Mouse (Mus musculus) neural tube, embryonic 14.5 days (tissue): Measurements from ENCODE around the gene Myo1b. TPM values are rescaled to one million over a fixed set of nuclear protein-coding genes. Genes with fewer than 3 reads are reported as not detected.

Source experiments
- ATAC-seq: fragments of 200-750 bp; cut with Nextera tagmentation; 2 replicates; pipeline ENCODE4 v1.8.0; 2017; ENCODE audit warnings: low read depth, mild to moderate bottlenecking, moderate TSS enrichment, moderate library complexity
- H3K27ac ChIP-seq: fragments of 300-500 bp; sonication (generic); 2 replicates; pipeline ENCODE4 v1.5.1; 2014; ENCODE audit warnings: low read depth, mild to moderate bottlenecking, control low read depth, low read length, moderate library complexity, mixed read lengths
- H3K27me3 ChIP-seq: fragments of 300-500 bp; sonication (generic); 2 replicates; pipeline ENCODE4 v1.6.1; 2014; ENCODE audit warnings: low read length; ENCODE audit not compliant: control insufficient read depth, insufficient read depth
- H3K36me3 ChIP-seq: fragments of 300-500 bp; sonication (generic); 2 replicates; pipeline ENCODE4 v1.6.1; 2014; ENCODE audit warnings: low read length, mixed read lengths; ENCODE audit not compliant: control insufficient read depth, insufficient read depth
- H3K4me1 ChIP-seq: fragments of 300-500 bp; sonication (generic); 2 replicates; pipeline ENCODE4 v1.6.1; 2014; ENCODE audit warnings: low read length; ENCODE audit not compliant: control insufficient read depth, insufficient read depth
- H3K4me2 ChIP-seq: fragments of 300-500 bp; sonication (generic); 2 replicates; pipeline ENCODE4 v1.6.1; 2014; ENCODE audit warnings: mild to moderate bottlenecking, low read depth, low read length, control low read depth
- H3K4me3 ChIP-seq: fragments of 300-500 bp; sonication (generic); 2 replicates; pipeline ENCODE4 v1.5.1; 2014; ENCODE audit warnings: low read depth, low read length, control low read depth, mixed read lengths
- H3K9ac ChIP-seq: fragments of 300-500 bp; sonication (generic); replicated peaks from 2 replicates; pipeline ENCODE4 v1.6.1; 2014; ENCODE audit warnings: low read depth, mild to moderate bottlenecking, control low read depth, low read length, mixed read lengths
- H3K9me3 ChIP-seq: fragments of 300-500 bp; sonication (generic); 2 replicates; pipeline ENCODE4 v1.6.1; 2016; ENCODE audit warnings: low read length; ENCODE audit not compliant: control insufficient read depth
- WGBS: fragments of 180-500 bp; shearing (Covaris S2); extraction: QIAGEN DNeasy Blood & Tissue Kit; methylation state at CpG from one replicate; pipeline ENCODE4 v1.1.7; 2014; 5-methylcytosine and 5-hydroxymethylcytosine counted together
- polyA plus RNA-seq: library from polyadenylated mRNA; unstranded; fragments of >200 nt; fragmentation: Nextera tagmentation; extraction: Ambion mirVana; gene quantifications from 2 replicates; pipeline ENCODE4 v1.2.1, GENCODE M21; 2014

The Myo1b gene
- polyA plus RNA-seq, 1 experiment from 2014 or later: 74.8 TPM

- Histone ChIP-seq H3K36me3 (peaks cover 25% of the 10 kb centered on the region), H3K4me3 (no peak overlapping the region), H3K27ac (no peak overlapping the region), H3K9me3 (no peaks in the 10 kb centered on the region), H3K9ac (no peak overlapping the region), H3K4me2 (no peak overlapping the region), H3K4me1 (no peaks in the 10 kb centered on the region), H3K27me3 (no peaks in the 10 kb centered on the region)
- no peak for ATAC-seq
- WGBS: 88% methylated on average over 6 of the region's 6 CpGs
These were observed 156.2 kb downstream of the Myo1b start for GRCm38 (mm10) chr1:51759657-51760056.

GRCm38 (mm10) chr1:51758326-51759109 is 157.4 kb downstream of the Myo1b start:
- 69% methylated on average over 15 of the region's 15 CpGs for WGBS
- Histone ChIP-seq H3K9ac (no peak overlapping the region), H3K27ac (no peak overlapping the region), H3K4me2 (no peak overlapping the region), H3K9me3 (no peaks in the 10 kb centered on the region), H3K4me3 (no peak overlapping the region), H3K4me1 (no peaks in the 10 kb centered on the region), H3K27me3 (no peaks in the 10 kb centered on the region), H3K36me3 (peaks cover 29% of the 10 kb centered on the region)
- 0 out of 2 replicates have a peak, but pooled peaks have one; percentile 11 for ATAC-seq

- H3K4me1 ChIP-seq: no peaks in the 10 kb centered on the region
- no peak overlapping the region for H3K9ac ChIP-seq
- WGBS: 93% methylated on average over 6 of the region's 6 CpGs
- ATAC-seq: no peak
- H3K9me3 ChIP-seq: no peaks in the 10 kb centered on the region
- no peak overlapping the region for H3K4me2 ChIP-seq
- no peaks in the 10 kb centered on the region for H3K27me3 ChIP-seq
- no peak overlapping the region for H3K27ac ChIP-seq
- H3K36me3 ChIP-seq: peaks cover 12% of the 10 kb centered on the region
- H3K4me3 ChIP-seq: no peak overlapping the region
These were observed 162.2 kb downstream of the Myo1b start for GRCm38 (mm10) chr1:51753621-51754020.

- Histone ChIP-seq H3K9me3 (no peaks in the 10 kb centered on the region), H3K27me3 (no peaks in the 10 kb centered on the region), H3K4me2 (no peak overlapping the region), H3K4me3 (no peak overlapping the region), H3K4me1 (no peaks in the 10 kb centered on the region), H3K9ac (no peak overlapping the region), H3K36me3 (peaks cover 12% of the 10 kb centered on the region), H3K27ac (no peak overlapping the region)
- 81% methylated on average over 10 of the region's 10 CpGs for WGBS
- ATAC-seq: no peak
These were observed 164.9 kb downstream of the Myo1b start for GRCm38 (mm10) chr1:51751006-51751405.

GRCm38 (mm10) chr1:51748306-51748705 is 167.6 kb downstream of the Myo1b start:
- no peak overlapping the region for H3K4me2 ChIP-seq
- no peak overlapping the region for H3K27ac ChIP-seq
- no peaks in the 10 kb centered on the region for H3K27me3 ChIP-seq
- H3K9me3 ChIP-seq: no peaks in the 10 kb centered on the region
- no peaks in the 10 kb centered on the region for H3K4me1 ChIP-seq
- H3K9ac ChIP-seq: no peak overlapping the region
- 84% methylated on average over 2 of the region's 2 CpGs for whole genome bisulfite sequencing
- ATAC-seq: no peak
- H3K4me3 ChIP-seq: no peak overlapping the region
- H3K36me3 ChIP-seq: peaks cover 3% of the 10 kb centered on the region; the same call in 1 of the 2 replicates

GRCm38 (mm10) chr1:51747494-51747893 is 168.4 kb downstream of the Myo1b start:
- H3K4me2 ChIP-seq: no peak overlapping the region
- 39% methylated on average over 12 of the region's 12 CpGs for WGBS
- H3K4me1 ChIP-seq: no peaks in the 10 kb centered on the region
- ATAC-seq: no peak
- H3K9me3 ChIP-seq: no peaks in the 10 kb centered on the region
- H3K4me3 ChIP-seq: no peak overlapping the region
- H3K27me3 ChIP-seq: no peaks in the 10 kb centered on the region
- H3K36me3 ChIP-seq: peaks cover 3% of the 10 kb centered on the region; the same call in 1 of the 2 replicates
- H3K27ac ChIP-seq: no peak overlapping the region
- no peak overlapping the region for H3K9ac ChIP-seq

GRCm38 (mm10) chr1:51746711-51747240 is 169.1 kb downstream of the Myo1b start:
- Histone ChIP-seq H3K4me2 (no peak overlapping the region), H3K4me1 (no peaks in the 10 kb centered on the region), H3K9me3 (no peaks in the 10 kb centered on the region), H3K9ac (no peak overlapping the region), H3K36me3 (peaks cover 3% of the 10 kb centered on the region; the same call in 1 of the 2 replicates), H3K4me3 (no peak overlapping the region), H3K27me3 (no peaks in the 10 kb centered on the region), H3K27ac (no peak overlapping the region)
- ATAC-seq: no peak
- WGBS: 88% methylated on average over 15 of the region's 15 CpGs

- Histone ChIP-seq H3K4me1 (no peaks in the 10 kb centered on the region), H3K27ac (no peak overlapping the region), H3K4me3 (no peak overlapping the region), H3K9ac (no peak overlapping the region), H3K36me3 (0 out of 2 replicates have a peak, but pooled peaks cover 3% of the 10 kb centered on the region), H3K4me2 (no peak overlapping the region), H3K9me3 (no peaks in the 10 kb centered on the region), H3K27me3 (no peaks in the 10 kb centered on the region)
- no peak for ATAC-seq
- WGBS: 96% methylated on average over 3 of the region's 3 CpGs
These were observed 172.0 kb downstream of the Myo1b start for GRCm38 (mm10) chr1:51743756-51744425.

- ATAC-seq: no peak
- no peaks in the 10 kb centered on the region for H3K9me3 ChIP-seq
- no peak overlapping the region for H3K27ac ChIP-seq
- H3K9ac ChIP-seq: no peak overlapping the region
- no peak overlapping the region for H3K4me2 ChIP-seq
- H3K4me1 ChIP-seq: no peaks in the 10 kb centered on the region
- H3K27me3 ChIP-seq: no peaks in the 10 kb centered on the region
- H3K4me3 ChIP-seq: no peak overlapping the region
- 96% methylated on average over 1 of the region's 1 CpGs for WGBS
- H3K36me3 ChIP-seq: 0 out of 2 replicates have a peak, but pooled peaks cover 3% of the 10 kb centered on the region
These were observed 173.3 kb downstream of the Myo1b start for GRCm38 (mm10) chr1:51742586-51742985.
